Mouse (Mus musculus) olfactory bulb, adult 2 months (tissue): ENCODE measurements around the gene Tmem91. TPM values are rescaled to one million over a fixed set of nuclear protein-coding genes. Genes with fewer than 3 reads are reported as not detected.
"Not testable (repeated sequence)": the region's sequence is repeated elsewhere in the genome, so short reads cannot be mapped to it uniquely, and the experiment has no call there.

Experiments used
- H3K27ac ChIP-seq: fragments of 200-500 bp; 2 replicates; pipeline ENCODE4 v1.5.1; 2012; ENCODE audit warnings: low read depth, low read length; ENCODE audit not compliant: insufficient read depth
- H3K4me1 ChIP-seq: fragments of 200-500 bp; 2 replicates; pipeline ENCODE4 v1.6.1; 2012; ENCODE audit warnings: low read length; ENCODE audit not compliant: control insufficient read depth, insufficient read depth
- H3K4me3 ChIP-seq: fragments of 200-500 bp; 2 replicates; pipeline ENCODE4 v1.5.1; 2012; ENCODE audit warnings: mild to moderate bottlenecking, low read depth, low read length, moderate library complexity; ENCODE audit not compliant: insufficient read depth
- CTCF ChIP-seq: fragments of 200-500 bp; IDR thresholded peaks from 2 replicates; pipeline ENCODE4 v1.5.1; 2012; ENCODE audit warnings: low read depth, mild to moderate bottlenecking, low read length, moderate library complexity; ENCODE audit not compliant: insufficient read depth
- POLR2A ChIP-seq: fragments of 200-500 bp; IDR thresholded peaks from 2 replicates; pipeline ENCODE4 v1.6.1; 2012; ENCODE audit warnings: mild to moderate bottlenecking, low read depth, low read length, moderate library complexity; ENCODE audit not compliant: insufficient read depth
- WGBS: fragments of 180-500 bp; shearing (Covaris S2); methylation state at CpG from one replicate; pipeline ENCODE4 v1.1.7; 2018; 5-methylcytosine and 5-hydroxymethylcytosine counted together
- polyA plus RNA-seq: library from polyadenylated mRNA; stranded (reverse); fragments of >200 nt; gene quantifications from 2 replicates; pipeline ENCODE4 v1.2.4, GENCODE M21; 2012; ENCODE audit warnings: low replicate concordance; ENCODE audit not compliant: missing spikeins, insufficient read depth, insufficient read length

Tmem91 gene
- polyA plus RNA-seq, result not detected in 2 replicates

DNA sequence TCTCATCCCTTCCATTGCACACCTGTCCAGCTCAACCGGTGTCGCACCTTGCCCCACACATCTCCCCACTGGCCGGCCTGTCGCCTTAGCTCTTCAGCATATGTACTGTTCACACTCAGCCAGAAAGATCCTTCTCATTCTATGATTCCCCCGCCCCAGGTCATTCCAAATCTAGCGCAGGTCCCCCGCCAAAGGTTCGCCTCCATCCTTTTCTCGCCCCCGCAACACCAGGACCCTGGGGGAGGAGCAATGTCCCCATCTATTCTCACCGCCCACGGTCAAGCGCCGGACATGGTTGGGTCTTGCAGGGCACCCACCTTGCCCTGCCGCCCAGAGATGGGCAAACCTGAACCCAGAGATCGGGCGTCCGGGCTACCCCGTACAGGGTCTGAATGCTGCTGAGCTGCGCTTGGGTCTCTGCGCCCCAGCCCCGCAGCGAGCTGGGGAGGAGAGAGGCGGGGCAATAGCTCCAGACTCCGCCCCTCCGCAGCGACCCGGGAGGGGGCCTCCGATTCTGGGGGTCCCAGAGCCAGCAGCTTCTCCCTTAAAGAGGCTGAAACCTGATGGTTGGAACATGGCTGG lies at the start of gene Tmem91:
Tmem91 (minus strand) TSS at position 448 of the 582 bp plus-strand sequence.
- peak within 1 kb of the TSS; percentile 57 for H3K27ac ChIP-seq
- 2% methylated on average over 29 of the region's 29 CpGs for WGBS
- peak within 1 kb of the TSS; percentile 68 for H3K4me3 ChIP-seq
- H3K4me1 ChIP-seq, result peaks cover 13% of the 10 kb centered on the region; the same call in 1 of the 2 replicates
- TF ChIP-seq CTCF (no peak), POLR2A (peak; percentile 44; the same call in 1 of the 2 replicates)

DNA sequence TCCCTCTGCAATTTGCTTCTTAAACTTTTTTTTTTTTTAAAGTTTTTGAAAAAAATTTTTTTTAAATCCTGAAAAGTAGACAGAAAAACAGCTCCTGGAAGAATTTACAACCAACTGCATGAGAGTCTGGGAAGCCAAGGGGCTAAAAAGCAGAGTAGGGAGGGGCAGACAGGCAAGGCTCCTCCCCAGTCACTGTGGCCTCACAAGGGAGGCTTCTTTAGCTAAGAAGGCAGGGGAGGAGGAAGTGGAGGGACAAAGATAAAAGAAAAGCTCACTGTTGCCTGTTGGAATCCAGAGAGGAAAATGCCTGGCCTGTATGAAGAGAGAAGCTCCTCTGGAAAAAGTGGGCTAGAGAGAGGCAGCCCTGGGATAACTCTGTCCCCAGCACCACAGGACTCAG lies 46.8 kb upstream of the Tmem91 start:
- H3K27ac ChIP-seq, H3K4me3 ChIP-seq: not testable (repeated sequence)
- peaks cover 15% of the 10 kb centered on the region; the same call in 1 of the 2 replicates for H3K4me1 ChIP-seq

DNA sequence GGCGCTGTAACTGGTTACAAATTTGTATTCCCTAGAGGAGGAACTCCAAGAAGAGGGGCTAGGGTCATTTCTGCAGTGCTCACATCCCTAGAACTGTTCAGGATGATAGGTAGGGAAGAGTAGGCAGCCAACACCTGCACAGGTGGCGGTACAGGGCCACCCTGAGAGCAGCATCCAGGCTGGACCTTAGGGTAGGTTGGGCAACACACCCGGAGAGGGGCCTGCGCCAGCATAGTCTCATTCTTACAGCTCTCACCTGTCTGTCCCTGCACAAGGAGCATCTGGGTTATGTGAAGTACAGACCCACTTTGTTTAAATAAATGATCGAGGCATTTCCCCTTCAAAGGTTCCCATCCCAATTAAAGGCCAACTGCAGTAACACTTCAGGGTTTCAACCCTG lies 45.8 kb upstream of the Tmem91 start:
- Histone ChIP-seq H3K4me1 (peaks cover 9% of the 10 kb centered on the region; the same call in 1 of the 2 replicates), H3K27ac (no peak overlapping the region), H3K4me3 (no peak overlapping the region)
- WGBS, result 85% methylated on average over 5 of the region's 5 CpGs
- TF ChIP-seq CTCF, result no peak
- no peak for TF ChIP-seq POLR2A

DNA sequence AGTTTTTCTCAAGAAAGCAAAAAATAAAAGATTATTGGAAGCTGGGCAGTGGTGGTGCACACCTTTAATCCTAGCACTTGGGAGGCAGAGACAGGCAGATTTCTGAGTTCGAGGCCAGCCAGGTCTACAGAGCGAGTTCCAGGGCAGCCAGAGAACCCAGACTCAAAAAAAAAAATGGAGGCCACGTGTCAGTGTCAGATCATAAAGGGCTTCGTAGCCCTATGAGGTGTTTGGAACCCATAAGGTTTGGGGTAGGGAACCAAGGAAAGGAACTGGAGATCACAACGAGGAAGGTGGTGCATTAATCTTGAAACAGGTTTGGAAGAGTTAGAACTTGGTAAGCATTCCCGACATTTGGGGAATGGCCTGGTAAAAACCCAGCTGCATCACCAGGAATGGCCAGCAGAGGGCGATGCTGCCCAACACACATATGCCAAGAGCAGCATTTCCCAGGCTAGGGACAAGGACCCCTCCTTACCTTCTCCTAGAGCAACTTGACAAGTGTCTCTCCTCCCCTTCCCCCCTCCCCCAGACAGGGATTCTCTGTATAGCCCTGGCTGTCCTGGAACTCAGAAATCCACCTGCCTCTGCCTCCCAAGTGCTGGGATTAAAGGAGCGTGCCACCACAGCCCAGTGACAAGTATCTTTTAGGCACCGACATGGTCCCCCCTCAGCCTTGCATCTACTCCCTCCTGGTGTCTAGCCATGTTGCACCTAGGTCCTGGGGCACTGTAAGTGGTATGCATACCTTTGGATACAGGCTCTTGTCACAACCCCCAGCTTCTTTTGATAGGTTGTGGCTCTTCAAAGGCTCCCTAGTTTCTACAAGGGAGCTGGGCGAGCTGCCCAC lies 45.0 kb upstream of the Tmem91 start:
- Histone ChIP-seq H3K27ac (no peak overlapping the region), H3K4me1 (peaks cover 7% of the 10 kb centered on the region; the same call in 1 of the 2 replicates), H3K4me3 (no peak overlapping the region)
- TF ChIP-seq CTCF, result peak; percentile 76
- no peak for TF ChIP-seq POLR2A
- WGBS, result 56% methylated on average over 10 of the region's 10 CpGs

DNA sequence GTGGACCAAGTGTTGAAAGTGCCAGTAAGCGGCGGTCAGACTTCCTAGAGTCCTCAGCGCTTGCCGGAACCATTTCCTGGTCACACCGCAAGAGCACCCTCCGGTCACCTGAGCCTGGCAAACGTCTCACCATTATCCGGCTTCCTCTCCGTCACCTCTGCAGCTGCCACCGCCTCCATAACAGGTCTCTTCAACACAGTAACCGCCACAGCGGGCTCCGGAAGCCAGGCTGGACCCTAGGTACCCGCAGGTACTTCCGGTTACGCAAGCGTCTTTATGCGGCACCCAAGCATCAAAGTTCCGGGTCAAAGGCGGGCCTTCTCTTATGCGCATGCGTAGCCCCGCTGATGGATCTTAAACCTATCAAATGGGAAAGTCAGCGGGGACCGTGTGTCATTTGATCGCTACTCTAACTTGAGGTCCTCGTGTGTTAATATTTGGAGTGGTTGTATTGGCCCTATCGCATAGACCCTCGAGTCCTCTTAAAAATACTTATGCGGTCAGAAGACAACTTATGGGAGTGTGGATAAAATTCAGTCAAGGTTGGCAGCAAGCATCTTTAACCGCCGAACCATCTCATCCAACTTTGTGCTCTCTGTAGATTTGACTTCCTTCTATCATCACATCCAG lies 43.9 kb upstream of the Tmem91 start, which contains the start of gene Ccdc97:
Ccdc97 (minus strand) TSS at position 301 of the 630 bp plus-strand sequence.
- no peak for TF ChIP-seq CTCF
- TF ChIP-seq POLR2A, result peak; percentile 73
- H3K4me1 ChIP-seq, result peaks cover 7% of the 10 kb centered on the region; the same call in 1 of the 2 replicates
- 4% methylated on average over 32 of the region's 32 CpGs for WGBS

DNA sequence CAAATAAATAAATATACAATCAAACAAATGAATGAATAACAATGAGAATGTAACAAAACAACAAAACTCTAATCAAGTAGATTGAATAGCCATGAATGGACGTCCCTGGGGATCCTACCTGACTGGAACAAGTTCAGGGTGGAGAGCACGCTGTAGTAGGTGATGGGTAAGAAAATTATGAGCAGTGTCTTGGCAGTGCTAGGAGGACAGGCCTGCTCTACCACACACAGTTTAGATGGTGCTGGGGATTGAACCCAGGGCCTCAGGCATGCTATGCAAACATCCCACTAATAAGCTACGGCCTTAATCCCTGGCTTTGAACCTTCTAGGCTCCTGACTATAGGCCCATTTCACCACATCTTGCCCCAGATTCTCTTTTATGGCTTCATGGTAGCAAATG lies 42.5 kb upstream of the Tmem91 start:
- 88% methylated on average over 3 of the region's 3 CpGs for WGBS
- Histone ChIP-seq H3K27ac (no peak overlapping the region), H3K4me3 (no peak overlapping the region), H3K4me1 (peaks cover 15% of the 10 kb centered on the region)
- TF ChIP-seq CTCF (no peak), POLR2A (no peak)

More for the DNA sequence above, 43.9 kb upstream of the Tmem91 start, which contains the start of gene Ccdc97:
- peak within 1 kb of the TSS; percentile 91 for H3K4me3 ChIP-seq
- H3K27ac ChIP-seq, result peak within 1 kb of the TSS; percentile 68

DNA sequence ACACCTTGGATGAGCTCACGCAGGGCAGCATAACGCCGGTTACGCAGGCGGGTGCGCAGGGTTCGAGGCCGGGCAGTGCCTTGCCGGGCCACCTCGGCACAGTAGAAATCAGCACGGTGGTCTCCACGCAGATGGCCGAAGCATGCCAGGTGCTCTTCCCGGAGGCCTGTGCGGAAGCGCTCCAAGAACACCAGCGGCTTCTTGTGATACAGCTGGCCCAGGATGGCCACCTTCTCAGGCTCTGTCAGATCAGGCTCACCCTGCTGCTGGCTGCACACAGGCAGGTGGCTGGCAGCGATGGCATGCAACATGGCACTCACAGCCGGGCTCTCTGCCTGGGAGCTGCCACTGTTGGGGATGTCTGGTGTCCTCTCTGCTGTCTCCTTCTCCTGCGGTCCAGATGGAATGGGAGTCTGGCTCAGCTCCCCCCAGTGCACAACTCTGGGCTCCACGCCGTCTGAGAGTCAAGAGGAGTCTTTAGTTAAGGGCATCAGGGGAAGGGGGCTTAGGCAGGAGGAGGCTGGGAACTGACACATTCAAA lies 40.8 kb upstream of the Tmem91 start:
- no peak for TF ChIP-seq POLR2A
- TF ChIP-seq CTCF, result no peak
- H3K27ac ChIP-seq, result no peak overlapping the region
- peaks cover 31% of the 10 kb centered on the region for H3K4me1 ChIP-seq
- 95% methylated on average over 22 of the region's 22 CpGs for WGBS
- H3K4me3 ChIP-seq, result no peak overlapping the region

DNA sequence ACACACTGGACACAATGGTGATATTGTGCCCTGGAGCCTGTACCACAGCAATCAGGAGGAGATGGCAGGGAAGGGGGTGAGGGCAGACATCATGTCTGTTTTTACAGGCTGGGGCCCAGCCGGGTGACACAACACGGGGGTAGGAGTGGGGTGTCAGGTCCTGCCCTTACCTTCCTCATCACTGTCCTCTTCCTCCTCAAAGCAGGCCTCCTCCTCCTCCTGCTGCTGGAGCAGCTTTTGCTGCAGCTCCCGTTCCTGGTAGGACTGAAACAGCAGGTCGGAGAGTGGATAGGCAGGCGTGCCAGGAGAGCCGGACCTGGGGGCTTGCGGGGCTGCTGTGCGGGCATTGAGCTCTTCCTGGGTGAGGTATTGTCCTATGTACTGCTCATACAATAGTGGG lies 39.6 kb upstream of the Tmem91 start:
- 86% methylated on average over 8 of the region's 8 CpGs for WGBS

DNA sequence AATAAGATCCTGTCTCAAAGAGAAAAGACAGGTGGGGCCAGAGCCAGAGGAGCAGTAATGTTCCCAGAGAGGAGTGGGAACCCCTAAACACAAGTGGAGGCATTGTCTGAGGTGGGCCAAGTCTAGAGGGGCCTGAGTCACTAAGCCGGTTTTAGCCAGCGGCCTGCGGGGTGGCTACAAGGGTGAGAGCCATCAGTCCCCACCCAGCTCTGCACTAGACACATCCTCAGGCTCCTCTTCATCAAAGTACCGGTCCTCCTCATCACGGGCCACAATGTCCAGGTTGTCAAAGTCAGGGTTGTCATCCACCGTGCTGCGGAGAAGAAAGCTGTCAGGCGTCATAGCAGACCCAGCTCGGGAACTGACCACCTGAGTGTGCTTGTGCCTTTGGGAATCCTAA lies 37.8 kb upstream of the Tmem91 start:
- TF ChIP-seq POLR2A (no peak), CTCF (no peak)
- WGBS, result 89% methylated on average over 9 of the region's 9 CpGs
- Histone ChIP-seq H3K4me3 (no peak overlapping the region), H3K27ac (no peak overlapping the region), H3K4me1 (peaks cover 41% of the 10 kb centered on the region)

More for the DNA sequence above, 39.6 kb upstream of the Tmem91 start:
- Histone ChIP-seq H3K4me1 (peaks cover 41% of the 10 kb centered on the region), H3K4me3 (no peak overlapping the region), H3K27ac (no peak overlapping the region)
- TF ChIP-seq CTCF (no peak), POLR2A (no peak)
